9 mouse cellular contexts compared by ENCODE assay signal in the genomic region with DNA sequence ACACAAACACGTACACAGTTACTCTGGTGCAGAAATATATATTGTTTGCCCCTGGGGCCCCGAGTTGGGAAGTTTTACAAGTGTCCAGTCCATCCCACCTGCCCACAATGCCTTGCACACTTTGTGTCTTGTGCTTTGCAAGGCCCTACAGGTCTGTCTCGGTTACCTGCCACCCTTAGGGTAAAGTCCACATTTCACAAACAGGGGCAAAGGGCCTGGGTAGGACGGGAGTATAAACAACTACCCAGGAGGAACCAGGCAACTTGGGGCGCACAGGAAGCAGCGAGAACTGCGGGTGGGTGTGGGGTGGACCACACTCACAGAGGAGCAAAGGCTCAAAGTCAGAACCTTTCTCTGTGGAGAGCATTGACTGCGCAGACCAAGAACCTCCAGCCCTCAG. TPM values are rescaled to one million over a fixed set of nuclear protein-coding genes. Genes with fewer than 3 reads are reported as not detected.
DNase-seq lines count a peak whose midpoint lies in the region; ATAC-seq lines count a peak whose summit lies in the region.
"Had no signal": no experiment of that assay in that cellular context is flagged by ENCODE, and none has a peak within 500 bp of the region (broad histone marks: within the 10 kb centered on the region; RNA-seq: fewer than 3 reads in every experiment).

No protein-coding gene starts in this region.

- H3K4me2 ChIP-seq in heart, embryonic 13.5 days: peak overlapping the region; percentile 99
- peak overlapping the region; percentile 95 for H3K4me2 ChIP-seq in embryonic facial prominence, embryonic 12.5 days (replicated peaks)
- peak overlapping the region; percentile 90 for H3K4me2 ChIP-seq in neural tube, embryonic 13.5 days
- no peak overlapping the region for H3K4me2 ChIP-seq in midbrain, embryonic 15.5 days

- no peaks in the 10 kb centered on the region for H3K36me3 ChIP-seq in heart, embryonic 13.5 days
- H3K36me3 ChIP-seq in embryonic facial prominence, embryonic 12.5 days: no peaks in the 10 kb centered on the region
- H3K36me3 ChIP-seq in neural tube, embryonic 13.5 days: no peaks in the 10 kb centered on the region
- no peaks in the 10 kb centered on the region for H3K36me3 ChIP-seq in midbrain, embryonic 15.5 days (replicated peaks)

- H3K4me1 ChIP-seq in heart, embryonic 13.5 days: peaks cover 45% of the 10 kb centered on the region
- peaks cover 12% of the 10 kb centered on the region for H3K4me1 ChIP-seq in embryonic facial prominence, embryonic 12.5 days
- H3K4me1 ChIP-seq in neural tube, embryonic 13.5 days (replicated peaks): peaks cover 12% of the 10 kb centered on the region
- peaks cover 12% of the 10 kb centered on the region for H3K4me1 ChIP-seq in midbrain, embryonic 15.5 days

- H3K27me3 ChIP-seq in heart, embryonic 13.5 days (replicated peaks): peaks cover 49% of the 10 kb centered on the region
- peaks cover 46% of the 10 kb centered on the region for H3K27me3 ChIP-seq in embryonic facial prominence, embryonic 12.5 days
- H3K27me3 ChIP-seq in neural tube, embryonic 13.5 days: peaks cover 66% of the 10 kb centered on the region
- H3K27me3 ChIP-seq in midbrain, embryonic 15.5 days (replicated peaks): peaks cover 36% of the 10 kb centered on the region

- no peak overlapping the region for H3K9ac ChIP-seq in heart, embryonic 13.5 days
- H3K9ac ChIP-seq in embryonic facial prominence, embryonic 12.5 days: peak overlapping the region; percentile 10; the same call in 1 of the 2 replicates
- no peak overlapping the region for H3K9ac ChIP-seq in neural tube, embryonic 13.5 days
- H3K9ac ChIP-seq in midbrain, embryonic 15.5 days: no peak overlapping the region

- H3K27ac ChIP-seq in heart, embryonic 13.5 days (replicated peaks): 0 out of 2 replicates have a peak overlapping the region, but pooled peaks have one; percentile 4
- peak overlapping the region; percentile 32 for H3K27ac ChIP-seq in embryonic facial prominence, embryonic 12.5 days
- H3K27ac ChIP-seq in neural tube, embryonic 13.5 days (replicated peaks): peak overlapping the region; percentile 14
- no peak overlapping the region for H3K27ac ChIP-seq in midbrain, embryonic 15.5 days

- 54% methylated on average over 8 of the region's 8 CpGs for WGBS in heart, embryonic 13.5 days
- WGBS in embryonic facial prominence, embryonic 12.5 days: 27% methylated on average over 8 of the region's 8 CpGs
- WGBS in neural tube, embryonic 13.5 days: 57% methylated on average over 8 of the region's 8 CpGs
- 57% methylated on average over 8 of the region's 8 CpGs for WGBS in midbrain, embryonic 15.5 days

- DNase-seq in heart, postnatal 4 days: no peak
- peak; percentile 79 for DNase-seq in kidney, postnatal 14 days
- no peak for DNase-seq in spleen, postnatal 4 days (ENCODE audit: low spot score in 2 of 2)
- DNase-seq in cerebellum, adult 11 months: no peak
- DNase-seq: cerebellum, adult 2 months had no signal

- no peaks in the 10 kb centered on the region for H3K9me3 ChIP-seq in heart, embryonic 13.5 days
- no peaks in the 10 kb centered on the region for H3K9me3 ChIP-seq in embryonic facial prominence, embryonic 12.5 days
- no peaks in the 10 kb centered on the region for H3K9me3 ChIP-seq in neural tube, embryonic 13.5 days
- no peaks in the 10 kb centered on the region for H3K9me3 ChIP-seq in midbrain, embryonic 15.5 days

- ATAC-seq in heart, embryonic 13.5 days (ENCODE audit: extremely low read depth, insufficient number of reproducible peaks, low FRiP score, low TSS enrichment): no peak
- no peak for ATAC-seq in embryonic facial prominence, embryonic 12.5 days (ENCODE audit: insufficient number of reproducible peaks, insufficient read depth, low FRiP score, low TSS enrichment)
- no peak for ATAC-seq in neural tube, embryonic 13.5 days (ENCODE audit: low read depth)
- no peak for ATAC-seq in midbrain, embryonic 15.5 days (replicated peaks)

- H3K4me3 ChIP-seq in heart, embryonic 13.5 days: no peak overlapping the region
- H3K4me3 ChIP-seq in embryonic facial prominence, embryonic 12.5 days: peak overlapping the region; percentile 54
- H3K4me3 ChIP-seq in neural tube, embryonic 13.5 days: peak overlapping the region; percentile 63
- no peak overlapping the region for H3K4me3 ChIP-seq in midbrain, embryonic 15.5 days

RNA-seq across cellular contexts. Expression of a gene that starts 1.8 kb away (rescaled TPM):
- polyA plus RNA-seq in heart, embryonic 13.5 days (2015; fragmentation: Nextera tagmentation; extraction: Ambion mirVana): 3.7 and 4.1 TPM in 2 replicates
- total RNA-seq in heart, postnatal 4 days (2021): 1 to 10 TPM; 7.1 to 8.2 TPM
- polyA plus RNA-seq in embryonic facial prominence, embryonic 12.5 days (2016; fragmentation: Nextera tagmentation; extraction: Ambion mirVana): 20.9 TPM in 2 replicates
- 9.5 and 9.9 TPM in 2 replicates for polyA plus RNA-seq in neural tube, embryonic 13.5 days (2015; fragmentation: Nextera tagmentation; extraction: Ambion mirVana)
- 0.42 and 0.56 TPM in 2 replicates for polyA plus RNA-seq in midbrain, embryonic 15.5 days (2015; fragmentation: Nextera tagmentation; extraction: Ambion mirVana)

RNA-seq across cellular contexts. Expression of a gene that starts 21.9 kb away (rescaled TPM):
- polyA plus RNA-seq in heart, embryonic 13.5 days (2015; fragmentation: Nextera tagmentation; extraction: Ambion mirVana): 125 and 136 TPM in 2 replicates
- total RNA-seq in heart, postnatal 4 days (2021): 10 to 100 TPM; 81.9 to 82.5 TPM
- polyA plus RNA-seq in embryonic facial prominence, embryonic 12.5 days (2016; fragmentation: Nextera tagmentation; extraction: Ambion mirVana): 189 and 192 TPM in 2 replicates
- polyA plus RNA-seq in neural tube, embryonic 13.5 days (2015; fragmentation: Nextera tagmentation; extraction: Ambion mirVana): 124 and 136 TPM in 2 replicates
- polyA plus RNA-seq in midbrain, embryonic 15.5 days (2015; fragmentation: Nextera tagmentation; extraction: Ambion mirVana): 125 and 128 TPM in 2 replicates

RNA-seq across cellular contexts. Expression of a gene that starts 38.6 kb away (rescaled TPM):
- 2,656 and 2,881 TPM in 2 replicates for polyA plus RNA-seq in heart, embryonic 13.5 days (2015; fragmentation: Nextera tagmentation; extraction: Ambion mirVana)
- 1,000 to 10,000 TPM; 2,410 to 2,531 TPM for total RNA-seq in heart, postnatal 4 days (2021)
- 3,271 and 3,412 TPM in 2 replicates for polyA plus RNA-seq in embryonic facial prominence, embryonic 12.5 days (2016; fragmentation: Nextera tagmentation; extraction: Ambion mirVana)
- polyA plus RNA-seq in neural tube, embryonic 13.5 days (2015; fragmentation: Nextera tagmentation; extraction: Ambion mirVana): 2,522 and 2,730 TPM in 2 replicates
- 2,126 and 2,161 TPM in 2 replicates for polyA plus RNA-seq in midbrain, embryonic 15.5 days (2015; fragmentation: Nextera tagmentation; extraction: Ambion mirVana)

RNA-seq across cellular contexts. Expression of a gene that starts 38.9 kb away (rescaled TPM):
- 455 and 482 TPM in 2 replicates for polyA plus RNA-seq in heart, embryonic 13.5 days (2015; fragmentation: Nextera tagmentation; extraction: Ambion mirVana)
- total RNA-seq in heart, postnatal 4 days (2021): 100 to 1,000 TPM; 505 to 516 TPM
- 668 and 696 TPM in 2 replicates for polyA plus RNA-seq in embryonic facial prominence, embryonic 12.5 days (2016; fragmentation: Nextera tagmentation; extraction: Ambion mirVana)
- polyA plus RNA-seq in neural tube, embryonic 13.5 days (2015; fragmentation: Nextera tagmentation; extraction: Ambion mirVana): 407 and 470 TPM in 2 replicates
- polyA plus RNA-seq in midbrain, embryonic 15.5 days (2015; fragmentation: Nextera tagmentation; extraction: Ambion mirVana): 322 and 332 TPM in 2 replicates

RNA-seq across cellular contexts. Expression of a gene that starts 40.1 kb away (rescaled TPM):
- polyA plus RNA-seq in heart, embryonic 13.5 days (2015; fragmentation: Nextera tagmentation; extraction: Ambion mirVana): 7.6 and 9.4 TPM in 2 replicates
- 1 to 10 TPM; 6.9 to 8.3 TPM for total RNA-seq in heart, postnatal 4 days (2021)
- 18.8 and 19.4 TPM in 2 replicates for polyA plus RNA-seq in embryonic facial prominence, embryonic 12.5 days (2016; fragmentation: Nextera tagmentation; extraction: Ambion mirVana)
- polyA plus RNA-seq in neural tube, embryonic 13.5 days (2015; fragmentation: Nextera tagmentation; extraction: Ambion mirVana): 19.4 and 19.9 TPM in 2 replicates
- polyA plus RNA-seq in midbrain, embryonic 15.5 days (2015; fragmentation: Nextera tagmentation; extraction: Ambion mirVana): 20.8 and 22.7 TPM in 2 replicates

Comparison
In these comparisons a context has a peak if more than half of its experiments do, and no peak if none do; other contexts are left out.
1. H3K4me3 ChIP-seq: peak in embryonic facial prominence, embryonic 12.5 days (single experiment) and neural tube, embryonic 13.5 days (single experiment); none in heart, embryonic 13.5 days (single experiment) and midbrain, embryonic 15.5 days (single experiment).